Mouse (Mus musculus): Measurements from ENCODE around the gene Haspin. TPM values are rescaled to one million over a fixed set of nuclear protein-coding genes. Genes with fewer than 3 reads are reported as not detected.

Gene Haspin
- total RNA-seq, 2 experiments from 2014 or later, result 0.23 to 0.32 TPM

Other genes with a start within 250 kb of the Haspin start
- 1 to 10 TPM; 4.3 to 5.7 TPM for gene Atp2a3, start 177.1 kb downstream of the Haspin start, total RNA-seq (2021)
- gene P2rx1, start 139.2 kb downstream of the Haspin start, total RNA-seq (2021), result under 1 TPM; 0.46 to 0.62 TPM
- 100 to 1,000 TPM; 157 to 161 TPM for gene Camkk1, start 119.3 kb downstream of the Haspin start, total RNA-seq (2021)
- 10 to 100 TPM; 10.3 to 10.9 TPM for gene Ncbp3, start 90.5 kb downstream of the Haspin start, total RNA-seq (2021)
- under 1 TPM; 0.15 to 0.18 TPM for gene Itgae, start 47.7 kb downstream of the Haspin start, total RNA-seq (2021)
- 1 to 10 TPM; 2.3 to 3.4 TPM for gene P2rx5, start 22.1 kb upstream of the Haspin start, total RNA-seq (2021)
- 10 to 100 TPM; 51.5 to 59.7 TPM for gene Emc6, start 38.7 kb upstream of the Haspin start, total RNA-seq (2021)
- 10 to 100 TPM; 10.9 to 11.2 TPM for gene Tax1bp3, start 38.8 kb upstream of the Haspin start, total RNA-seq (2021)
- gene Ctns, start 60.7 kb upstream of the Haspin start, total RNA-seq (2021), result 10 to 100 TPM; 21.2 to 24.8 TPM
- 1 to 10 TPM; 3.4 to 3.5 TPM for gene Shpk, start 61.2 kb upstream of the Haspin start, total RNA-seq (2021)
- gene Trpv1, start 96.0 kb upstream of the Haspin start, total RNA-seq (2021), result under 1 TPM in 1 of 2 experiments, not detected in 1; 0.17 TPM
- gene Trpv3, start 129.1 kb upstream of the Haspin start, total RNA-seq (2021), result under 1 TPM; 0.25 to 0.38 TPM
- 10 to 100 TPM; 11.9 to 14.4 TPM for gene Aspa, start 191.3 kb upstream of the Haspin start, total RNA-seq (2021)
- not detected for gene Gm49340, start 191.4 kb upstream of the Haspin start, total RNA-seq (2021)
- not detected for gene Spata22, start 191.4 kb upstream of the Haspin start, total RNA-seq (2021)
- not detected for gene Olfr20, start 212.5 kb upstream of the Haspin start, total RNA-seq (2021)
- not detected for gene Olfr376, start 233.0 kb upstream of the Haspin start, total RNA-seq (2021)